Mouse (Mus musculus): ENCODE measurements around the gene Gm21987.
"Not testable (repeated sequence)": the region's sequence is repeated elsewhere in the genome, so short reads cannot be mapped to it uniquely, and the experiment has no call there.

The Gm21987 gene

GRCm38 (mm10) chr16:38346529-38347325 is at the start of gene Gm21987, which contains the start of gene Cox17:
Gm21987 (plus strand) TSS chr16:38347040.
Cox17 (plus strand) TSS chr16:38346991.
- DNase-seq (ENCODE audit: low read depth, low spot score): peak; percentile 94

GRCm38 (mm10) chr16:38298410-38298809 is 48.4 kb upstream of the Gm21987 start:
- no peak for DNase-seq (ENCODE audit: low read depth, low spot score)

- no peak for DNase-seq (ENCODE audit: low read depth, low spot score)
These were observed 44.5 kb upstream of the Gm21987 start for GRCm38 (mm10) chr16:38302367-38302766.

- DNase-seq (ENCODE audit: low read depth, low spot score): no peak
These were observed 42.2 kb upstream of the Gm21987 start for GRCm38 (mm10) chr16:38304460-38305194.

GRCm38 (mm10) chr16:38306571-38307220 is 40.1 kb upstream of the Gm21987 start:
- no peak for DNase-seq (ENCODE audit: low read depth, low spot score)

- no peak for DNase-seq (ENCODE audit: low read depth, low spot score)
These were observed 39.6 kb upstream of the Gm21987 start for GRCm38 (mm10) chr16:38307221-38307605.

GRCm38 (mm10) chr16:38307651-38308050 is 39.2 kb upstream of the Gm21987 start:
- no peak for DNase-seq (ENCODE audit: low read depth, low spot score)

- DNase-seq (ENCODE audit: low read depth, low spot score): no peak
These were observed 38.6 kb upstream of the Gm21987 start for GRCm38 (mm10) chr16:38308195-38308594.

- DNase-seq (ENCODE audit: low read depth, low spot score): no peak
These were observed 28.3 kb upstream of the Gm21987 start for GRCm38 (mm10) chr16:38318492-38318891.

GRCm38 (mm10) chr16:38319087-38319486 is 27.8 kb upstream of the Gm21987 start:
- no peak for DNase-seq (ENCODE audit: low read depth, low spot score)

GRCm38 (mm10) chr16:38321452-38321935 is 25.3 kb upstream of the Gm21987 start:
- peak; percentile 45 for DNase-seq (ENCODE audit: low read depth, low spot score)

GRCm38 (mm10) chr16:38324311-38324710 is 22.5 kb upstream of the Gm21987 start:
- DNase-seq (ENCODE audit: low read depth, low spot score): no peak

GRCm38 (mm10) chr16:38326778-38327397 is 20.0 kb upstream of the Gm21987 start:
- DNase-seq (ENCODE audit: low read depth, low spot score): no peak

- no peak for DNase-seq (ENCODE audit: low read depth, low spot score)
These were observed 17.5 kb upstream of the Gm21987 start for GRCm38 (mm10) chr16:38329340-38329739.

- no peak for DNase-seq (ENCODE audit: low read depth, low spot score)
These were observed 12.4 kb upstream of the Gm21987 start for GRCm38 (mm10) chr16:38334431-38334830.

GRCm38 (mm10) chr16:38338077-38338476 is 8.8 kb upstream of the Gm21987 start:
- not testable (repeated sequence) for DNase-seq (ENCODE audit: low read depth, low spot score)

GRCm38 (mm10) chr16:38341396-38342324 is 5.2 kb upstream of the Gm21987 start, which contains the start of gene Maats1:
Maats1 (minus strand) TSS chr16:38342143.
- peak; percentile 40 for DNase-seq (ENCODE audit: low read depth, low spot score)

- DNase-seq (ENCODE audit: low read depth, low spot score): no peak
These were observed 1.7 kb upstream of the Gm21987 start for GRCm38 (mm10) chr16:38344941-38345725.

GRCm38 (mm10) chr16:38347588-38347987 is 748 bp downstream of the Gm21987 start:
- no peak for DNase-seq (ENCODE audit: low read depth, low spot score)
